Mouse (Mus musculus) c-Kit-positive CD71-negative TER-119-negative erythroid progenitor cells, embryonic 14.5 days (primary cell): ENCODE results near the gene Bola3.

ENCODE experiments used
- DNase-seq: peaks from one replicate; pipeline ENCODE4 v3.0.0-alpha.2; 2013; ENCODE audit warnings: low read depth

Gene Bola3

DNA sequence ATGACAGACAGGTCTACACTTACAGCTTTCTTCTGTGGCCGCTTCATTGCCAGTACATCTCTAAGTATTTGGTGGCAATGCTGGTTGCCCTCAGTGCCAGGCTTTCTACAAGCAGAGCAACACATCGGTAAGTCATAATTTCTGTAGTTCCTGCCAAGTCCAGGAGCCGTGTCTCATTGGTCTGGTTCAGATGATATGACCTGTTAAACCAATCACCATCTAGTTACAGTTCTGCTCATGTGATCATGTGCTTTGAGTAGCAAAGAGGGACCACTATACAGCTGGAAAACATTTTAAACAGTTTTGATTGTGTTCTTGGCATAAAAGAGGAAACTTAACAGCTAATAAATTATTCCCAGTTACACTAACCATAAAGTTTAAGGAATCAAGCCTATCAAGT, 1.0 kb upstream of the Bola3 start:
- no peak for DNase-seq

DNA sequence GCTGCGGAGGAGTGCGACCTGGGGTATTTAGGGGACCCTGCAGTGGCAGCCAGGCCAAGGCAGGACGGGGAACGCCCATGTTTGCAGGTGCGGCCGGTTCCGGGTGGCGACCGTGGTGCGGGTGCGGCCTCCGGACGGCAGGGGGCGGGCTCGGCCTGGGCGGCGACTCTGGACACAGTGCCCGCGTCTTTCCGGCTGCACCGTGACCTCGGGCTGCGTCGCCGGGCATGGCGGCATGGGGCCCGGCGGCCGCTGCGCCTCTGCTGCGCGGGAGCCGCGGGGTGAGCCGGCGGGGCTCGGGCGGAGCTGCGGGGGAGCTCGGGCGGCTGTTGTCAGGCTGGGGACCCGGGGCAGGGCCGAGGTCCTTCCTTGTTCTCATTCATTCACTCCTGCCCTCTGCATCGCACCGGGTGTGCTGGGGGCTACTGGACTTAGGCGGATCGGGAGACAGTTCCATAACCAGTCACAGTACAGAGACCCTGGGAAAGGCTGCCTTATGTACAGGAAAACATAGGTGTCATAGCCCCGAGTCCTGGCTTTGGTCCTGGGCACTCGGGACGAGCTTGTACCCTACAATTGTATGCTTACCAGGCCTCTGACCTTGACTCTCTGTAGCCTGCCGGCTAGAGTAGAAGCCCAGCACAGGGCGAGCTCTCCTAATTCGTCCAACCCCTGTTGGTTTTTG, 469 bp downstream of the Bola3 start:
- DNase-seq = peak; percentile 77

DNA sequence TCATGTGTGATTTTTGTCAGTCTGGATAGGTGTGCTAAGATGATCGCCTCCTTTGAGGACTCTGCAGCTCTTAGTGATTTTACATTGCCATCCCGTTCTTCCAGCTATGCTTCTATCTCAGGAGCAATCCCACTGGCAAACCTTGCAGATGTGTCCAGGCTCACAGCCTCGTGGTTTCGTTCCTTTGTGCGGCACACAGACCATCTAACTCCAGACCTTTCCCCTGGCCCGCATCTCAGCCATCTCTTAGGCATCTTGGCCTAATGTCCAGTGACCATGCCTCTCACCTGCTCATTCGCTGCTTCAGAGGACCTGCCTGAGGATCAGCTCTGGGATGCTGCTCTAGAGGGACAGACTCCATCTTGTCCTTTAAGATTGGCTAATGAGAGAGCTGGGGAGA, 1.2 kb downstream of the Bola3 start:
- no peak for DNase-seq

DNA sequence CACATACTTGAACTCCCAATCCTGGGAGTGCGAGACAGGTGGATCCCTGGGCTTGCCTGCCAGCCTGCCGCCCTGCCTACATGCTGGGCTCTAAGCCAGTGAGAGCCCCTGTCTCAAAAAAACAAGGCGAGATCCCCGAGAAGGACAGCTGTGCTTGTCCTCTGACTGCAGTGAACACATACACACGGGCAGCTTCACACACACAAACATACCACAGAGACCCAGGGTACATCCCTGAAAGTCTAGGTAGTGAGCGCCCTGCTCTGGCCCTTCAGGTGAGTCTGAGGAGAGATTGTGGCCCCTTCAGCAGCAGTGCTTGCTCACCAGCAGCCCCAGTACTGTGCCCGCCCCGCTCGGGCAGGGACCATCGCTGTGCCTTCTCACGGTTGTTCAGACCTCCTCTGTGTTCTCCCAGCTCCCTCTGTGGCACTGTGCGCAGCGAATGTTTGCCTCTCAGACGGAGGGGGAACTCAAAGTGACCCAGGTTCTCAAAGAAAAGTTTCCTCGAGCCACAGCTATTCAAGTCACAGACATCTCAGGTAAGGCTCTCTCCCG, 2.0 kb downstream of the Bola3 start:
- DNase-seq = no peak

DNA sequence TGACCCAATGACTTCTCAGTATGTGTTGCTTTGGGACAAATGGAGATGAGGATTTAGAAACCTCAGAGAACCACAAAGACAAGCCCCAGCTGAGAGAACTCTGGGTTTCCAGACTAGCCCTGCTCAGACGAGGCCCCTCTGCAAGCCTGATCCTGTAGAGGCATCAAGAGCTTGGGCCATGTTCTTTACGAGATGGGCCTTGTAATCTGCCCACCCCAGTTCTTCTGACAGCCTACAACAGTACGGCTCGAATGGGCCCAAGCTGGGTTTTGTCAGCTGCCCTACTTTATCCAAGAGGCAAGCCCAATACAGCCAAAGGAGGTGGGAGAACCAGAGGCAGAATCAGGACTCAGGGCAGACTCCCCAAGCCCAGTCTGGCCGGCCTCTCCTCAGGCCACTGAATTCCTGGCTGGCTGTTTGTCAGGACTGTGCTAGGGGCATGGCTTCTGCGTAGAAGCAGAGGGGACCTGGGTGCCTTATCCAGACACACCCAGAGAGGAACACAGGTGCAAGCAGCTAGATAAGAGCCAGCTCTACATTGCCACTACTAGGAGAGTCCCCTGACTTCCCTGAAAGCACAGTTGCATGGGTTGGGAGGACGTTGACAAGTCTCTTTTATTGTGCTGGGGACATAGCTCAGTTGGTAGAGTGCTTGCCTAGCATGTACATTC, 2.7 kb downstream of the Bola3 start:
- peak; percentile 47 for DNase-seq

DNA sequence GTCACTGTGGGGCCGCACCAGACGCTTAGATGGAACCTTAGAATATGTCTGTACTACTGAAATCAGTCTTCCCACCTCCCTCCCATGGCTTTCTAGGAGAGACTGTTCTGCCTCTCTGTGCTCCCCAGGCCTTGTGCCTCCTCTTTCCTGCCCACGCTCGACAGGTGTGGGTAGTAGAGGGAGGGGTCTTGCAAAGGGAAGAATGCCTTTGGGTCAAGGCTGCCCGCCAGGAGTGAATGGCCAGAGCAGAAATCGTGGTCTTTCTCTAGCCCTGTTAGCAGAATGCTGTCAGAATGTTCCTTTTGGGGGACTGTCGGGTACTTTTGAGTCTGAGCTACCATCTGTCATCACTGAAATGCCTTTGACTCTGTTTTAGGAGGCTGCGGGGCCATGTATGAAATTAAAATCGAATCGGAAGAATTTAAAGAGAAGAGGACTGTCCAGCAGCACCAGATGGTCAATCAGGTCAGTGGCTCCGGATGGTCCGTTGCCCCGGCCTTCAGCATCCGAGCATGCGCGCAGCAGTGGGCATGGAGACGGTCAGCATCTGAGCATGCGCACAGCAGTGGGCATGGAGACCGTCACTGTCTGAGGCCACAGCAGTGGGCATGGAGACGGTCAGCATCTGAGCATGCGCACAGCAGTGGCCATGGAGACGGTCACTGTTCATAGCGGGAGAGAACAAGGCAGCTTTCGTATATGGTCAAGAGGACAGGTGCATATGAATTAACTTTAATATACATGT, 3.9 kb downstream of the Bola3 start:
- DNase-seq = no peak

DNA sequence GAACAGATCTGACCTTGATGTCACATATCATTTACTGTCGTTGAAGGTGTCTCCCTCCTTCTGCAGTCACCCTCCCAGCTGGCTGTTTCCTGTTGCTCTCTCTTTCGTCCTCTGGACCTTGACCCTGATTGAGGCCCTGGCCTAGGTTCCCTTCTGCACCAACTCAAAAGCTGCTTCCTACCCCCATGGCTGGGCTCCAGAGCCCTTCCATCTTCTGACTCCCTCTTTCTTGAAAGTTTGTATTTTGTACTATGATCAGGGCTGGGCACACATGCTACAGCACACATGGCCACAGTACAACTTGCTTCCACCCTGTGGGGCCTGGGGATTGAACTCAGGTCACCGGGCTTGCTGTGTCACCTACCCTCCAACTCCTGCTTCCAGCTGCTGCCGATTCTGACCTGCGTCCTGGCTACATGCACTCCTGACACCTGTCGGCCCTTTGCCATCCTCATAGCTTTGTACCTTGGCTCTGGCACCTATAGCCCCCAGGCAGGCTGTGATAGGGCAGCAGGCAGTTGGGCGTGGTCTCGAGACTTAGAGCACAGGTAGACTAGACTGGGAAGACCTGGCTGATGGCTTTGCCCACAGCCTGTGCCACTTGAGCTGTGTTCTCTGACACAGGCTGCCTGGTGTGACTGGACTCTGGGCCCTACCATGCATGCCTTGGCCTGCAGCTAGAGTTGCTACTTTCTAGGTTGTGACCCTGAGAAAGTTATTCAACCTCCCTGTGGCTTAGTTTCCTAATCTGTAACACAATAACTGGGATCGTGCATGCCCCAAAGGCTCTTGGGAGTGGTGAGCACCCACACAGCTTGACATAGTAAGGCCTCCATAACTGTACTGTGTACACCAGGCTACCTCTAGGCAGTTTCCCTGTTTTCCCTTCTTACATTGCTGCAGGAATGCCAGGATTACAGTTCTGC, 6.2 kb downstream of the Bola3 start:
- no peak for DNase-seq

DNA sequence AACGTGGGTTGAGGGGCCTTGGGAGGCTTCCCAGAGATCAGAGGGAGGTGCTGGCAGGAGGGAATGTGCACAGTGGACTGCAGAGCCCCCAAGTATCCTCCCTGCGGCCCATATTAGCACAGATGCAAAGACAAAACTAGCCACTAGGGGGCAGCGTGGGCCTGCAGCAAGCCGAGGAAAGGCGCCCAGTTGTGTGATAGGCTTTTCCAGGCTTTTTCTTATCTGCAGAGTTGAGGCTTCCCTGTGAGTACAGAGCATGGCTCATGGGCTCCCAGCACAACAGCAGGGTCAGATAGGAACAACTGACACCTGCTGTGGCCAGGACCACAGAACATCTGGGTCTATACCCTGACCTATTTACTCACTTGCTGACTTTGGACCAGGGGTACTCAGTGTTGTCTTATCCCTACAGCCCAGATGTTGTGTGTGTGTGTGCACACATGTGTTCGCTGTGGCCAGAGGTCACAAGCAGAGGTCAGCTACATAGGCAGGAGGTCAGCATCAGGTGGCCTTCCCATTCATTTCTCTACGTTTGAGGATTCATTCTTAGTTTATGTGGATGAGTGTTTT, 7.7 kb downstream of the Bola3 start:
- peak; percentile 63 for DNase-seq

DNA sequence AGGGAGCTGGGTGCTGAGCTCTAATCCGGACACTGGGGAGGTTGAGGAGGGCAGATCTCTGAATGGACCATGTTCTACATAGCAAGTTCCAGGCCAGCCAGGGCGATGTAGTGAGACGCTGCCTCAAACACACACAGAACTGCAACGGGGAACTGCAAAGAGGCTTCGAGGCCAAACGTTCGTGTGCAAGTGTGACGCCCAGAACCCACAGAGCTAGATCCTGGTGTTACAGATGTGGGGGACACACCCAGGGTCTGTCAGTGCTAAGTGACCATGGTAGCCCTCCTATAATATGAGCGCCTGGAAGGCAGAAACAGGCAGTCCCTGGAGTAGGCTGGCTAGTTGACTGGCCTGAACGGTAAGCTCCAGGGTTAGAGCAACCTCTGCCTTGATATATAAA, 8.5 kb downstream of the Bola3 start:
- DNase-seq = no peak

DNA sequence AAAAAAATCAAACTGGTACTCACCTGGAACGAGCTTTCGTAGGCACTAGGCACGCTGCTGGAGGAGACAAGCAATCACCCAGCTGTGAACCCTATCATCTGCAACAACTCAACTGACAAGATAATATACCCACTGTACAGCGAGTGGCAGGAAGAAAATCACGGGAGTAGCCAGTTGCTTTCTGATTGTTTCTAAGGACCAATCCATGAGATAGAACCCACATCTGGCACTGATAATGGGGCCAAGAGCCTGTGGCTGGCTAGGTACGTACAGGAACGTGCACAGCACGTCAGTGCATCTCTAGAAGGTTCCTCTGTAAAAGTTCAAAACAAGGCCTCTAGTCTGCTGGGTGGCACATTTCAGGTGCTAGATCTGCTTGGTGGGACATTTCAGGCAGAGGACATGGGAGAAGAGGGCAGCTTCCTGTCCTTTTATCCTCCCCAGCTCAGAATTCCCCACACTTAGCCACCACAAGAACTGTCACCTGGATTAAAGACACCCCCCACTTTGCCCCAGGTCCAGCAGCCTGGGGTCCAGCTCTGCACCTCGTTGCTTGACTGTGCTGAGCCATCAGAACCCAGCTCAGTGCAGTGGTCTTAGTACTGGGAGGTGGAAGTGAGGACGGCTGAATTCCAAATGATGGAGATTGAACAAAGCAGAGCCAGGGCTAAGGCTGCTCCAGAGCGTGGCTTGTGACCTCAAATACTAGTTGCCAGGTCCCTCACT, 12.7 kb downstream of the Bola3 start:
- no peak for DNase-seq

DNA sequence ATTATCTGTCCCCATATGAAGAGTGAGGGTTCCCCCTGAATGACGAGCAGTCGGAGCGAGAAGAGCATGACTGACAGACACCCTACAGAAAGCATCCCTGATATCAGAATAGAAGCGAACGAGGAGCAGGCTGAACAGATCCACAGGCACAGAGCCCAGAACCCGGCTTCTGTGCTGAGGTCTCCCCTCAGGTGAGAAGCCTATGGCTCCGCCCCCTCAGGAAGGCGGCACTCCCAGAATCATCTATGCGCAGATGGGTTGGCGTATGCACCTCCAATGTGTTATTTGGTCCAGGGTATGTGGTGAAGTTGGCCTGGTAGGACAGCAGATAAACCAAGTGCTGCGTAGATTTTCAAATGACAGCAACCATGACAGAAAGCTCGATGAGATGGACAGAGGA, 14.1 kb downstream of the Bola3 start:
- no peak for DNase-seq

DNA sequence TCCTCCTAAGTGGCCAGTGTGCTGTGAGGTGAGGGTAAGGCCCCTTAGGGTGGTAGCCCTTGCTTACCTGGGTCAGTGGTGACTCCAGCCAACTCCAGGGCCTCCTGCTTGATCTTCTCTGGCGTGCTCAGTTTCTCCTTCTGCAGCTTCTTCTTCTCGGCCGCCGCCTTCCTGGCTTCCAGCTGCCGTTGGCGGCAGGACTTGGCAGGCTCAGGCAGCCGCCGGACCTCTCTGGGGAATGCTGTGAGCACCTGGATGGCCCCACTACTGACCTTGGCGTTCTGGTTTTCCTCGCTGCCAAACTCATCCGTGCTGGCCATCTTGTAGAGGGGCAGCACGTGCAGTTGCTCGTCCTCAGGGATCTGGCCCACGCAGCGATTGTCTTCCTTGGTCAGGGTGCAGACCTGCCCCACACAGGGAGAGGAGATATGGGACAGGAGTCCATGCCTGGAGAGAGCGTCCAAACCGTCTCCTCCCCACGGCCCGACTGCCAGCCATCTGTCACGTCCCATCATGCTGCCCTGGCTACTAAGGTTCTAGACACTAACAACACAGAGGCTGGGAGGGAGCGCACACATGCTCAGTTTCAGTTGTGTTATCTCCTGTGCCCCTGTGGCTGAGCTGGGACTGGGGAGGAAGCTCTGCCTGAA, 21.5 kb downstream of the Bola3 start:
- DNase-seq = no peak

DNA sequence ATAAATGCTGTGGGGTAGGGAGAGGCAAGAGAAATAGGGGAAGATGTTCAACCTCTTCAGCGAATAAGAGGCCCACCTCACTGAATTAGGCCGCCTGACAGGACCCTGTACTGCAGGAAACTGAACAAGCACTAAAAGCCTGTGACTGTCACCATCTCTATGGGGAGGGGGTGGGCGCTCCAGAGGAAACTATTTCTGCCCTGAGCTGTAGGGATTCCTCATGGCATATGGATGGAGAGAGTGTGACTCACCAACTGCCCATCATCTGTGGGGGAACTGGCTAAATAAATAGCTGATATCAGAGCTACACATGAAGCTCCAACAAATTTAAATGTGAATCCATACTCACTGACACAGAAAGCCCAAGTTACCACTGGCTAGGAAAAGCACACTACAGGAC, 22.4 kb downstream of the Bola3 start:
- DNase-seq = no peak

DNA sequence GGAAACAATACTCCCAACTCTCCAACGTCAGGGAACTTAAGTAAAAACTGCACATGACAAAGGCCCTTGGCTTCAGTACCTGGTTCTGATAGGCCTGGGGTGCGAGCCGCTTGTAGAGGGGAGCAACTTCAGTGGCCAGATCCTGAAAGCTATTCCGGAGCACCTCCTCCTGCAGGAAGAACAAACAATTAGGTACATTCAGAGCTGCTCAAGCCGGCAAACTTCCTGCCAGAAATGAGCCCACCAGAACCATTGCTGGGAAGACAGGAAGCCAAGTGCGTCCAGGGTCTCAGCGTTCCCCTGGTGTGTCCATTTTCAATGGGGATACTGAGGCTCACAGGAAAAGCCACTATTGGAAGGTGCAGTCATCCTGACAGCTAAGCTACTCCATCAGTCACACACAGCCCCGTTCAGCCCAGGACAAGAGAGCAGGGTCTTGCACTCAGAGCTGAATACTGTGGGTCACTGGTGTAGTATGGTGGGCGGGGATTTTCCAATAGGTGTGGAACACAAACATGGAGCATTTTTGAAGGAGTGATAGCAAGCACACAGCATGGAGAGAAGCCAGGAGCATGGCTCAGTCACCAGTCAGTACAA, 24.9 kb downstream of the Bola3 start:
- DNase-seq = no peak

DNA sequence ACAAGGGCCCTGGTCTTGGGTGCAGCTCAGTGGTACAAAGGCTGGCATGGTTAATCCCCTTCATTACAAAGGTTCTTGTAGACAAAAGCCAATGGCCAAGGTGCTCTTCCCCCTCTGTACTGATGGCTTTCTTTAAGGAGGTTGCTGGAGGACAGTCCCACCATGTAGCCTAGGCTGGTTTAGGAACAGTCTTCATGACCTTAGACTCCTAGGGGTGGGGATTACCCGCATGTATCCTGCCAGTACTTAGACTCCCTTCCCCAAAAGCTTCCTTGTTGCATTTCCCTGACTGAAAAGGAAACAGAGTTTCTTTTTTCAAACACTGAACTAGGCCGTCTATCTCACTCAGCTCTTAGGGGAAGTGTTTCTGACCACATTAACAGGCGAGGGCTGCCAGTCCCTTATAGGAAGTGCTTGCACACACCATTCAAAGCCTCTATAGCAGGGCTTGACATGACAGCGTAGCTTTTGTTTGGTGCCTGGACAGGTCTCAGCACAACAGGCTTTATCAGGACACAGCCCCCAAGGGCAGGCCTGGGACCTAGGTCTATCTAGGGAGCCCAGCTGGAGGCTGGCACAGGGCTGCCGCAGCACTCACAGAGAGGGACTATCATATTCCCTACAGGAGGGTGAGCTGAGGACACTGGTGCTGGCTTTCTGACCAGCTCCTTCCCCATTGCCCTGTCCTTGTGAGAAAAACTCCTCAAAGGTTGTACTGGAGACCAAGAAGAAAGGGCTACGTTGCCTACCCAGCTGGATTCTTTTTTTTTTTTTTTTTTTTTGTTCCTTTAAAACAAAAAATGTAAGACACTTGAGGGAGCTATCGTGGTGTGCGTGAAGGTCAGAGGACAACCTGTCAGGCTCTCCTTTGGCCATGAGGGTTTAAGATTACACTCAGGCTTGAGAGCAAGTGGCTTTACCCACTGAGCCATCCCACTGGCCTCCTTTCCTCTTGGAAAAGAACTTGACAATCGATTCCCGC, 32.9 kb downstream of the Bola3 start:
- DNase-seq = peak; percentile 36

DNA sequence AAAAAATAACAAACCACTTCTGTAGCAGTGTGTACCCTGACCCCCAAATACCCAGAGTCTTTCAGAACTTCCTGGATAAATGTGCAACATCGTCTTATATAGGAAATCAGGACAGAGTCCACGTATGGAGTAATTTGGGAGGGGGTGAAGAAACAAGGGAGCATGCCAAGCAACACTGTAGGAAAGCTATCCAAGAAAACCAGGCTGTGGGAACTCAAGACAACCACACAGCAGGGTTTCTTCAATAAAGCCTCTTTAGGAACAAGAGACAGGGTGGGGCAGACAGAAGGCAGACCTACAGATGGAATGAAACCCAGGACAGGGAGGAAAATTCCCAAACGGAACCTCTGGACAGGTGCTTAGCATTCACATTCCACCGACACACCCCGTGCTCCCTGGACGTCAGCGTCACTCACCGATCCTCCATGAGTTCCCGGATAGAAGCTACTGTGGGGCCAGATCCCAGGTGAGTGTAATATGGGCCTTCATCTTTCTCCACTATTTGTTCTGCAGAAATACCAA, 36.7 kb downstream of the Bola3 start:
- DNase-seq = no peak

DNA sequence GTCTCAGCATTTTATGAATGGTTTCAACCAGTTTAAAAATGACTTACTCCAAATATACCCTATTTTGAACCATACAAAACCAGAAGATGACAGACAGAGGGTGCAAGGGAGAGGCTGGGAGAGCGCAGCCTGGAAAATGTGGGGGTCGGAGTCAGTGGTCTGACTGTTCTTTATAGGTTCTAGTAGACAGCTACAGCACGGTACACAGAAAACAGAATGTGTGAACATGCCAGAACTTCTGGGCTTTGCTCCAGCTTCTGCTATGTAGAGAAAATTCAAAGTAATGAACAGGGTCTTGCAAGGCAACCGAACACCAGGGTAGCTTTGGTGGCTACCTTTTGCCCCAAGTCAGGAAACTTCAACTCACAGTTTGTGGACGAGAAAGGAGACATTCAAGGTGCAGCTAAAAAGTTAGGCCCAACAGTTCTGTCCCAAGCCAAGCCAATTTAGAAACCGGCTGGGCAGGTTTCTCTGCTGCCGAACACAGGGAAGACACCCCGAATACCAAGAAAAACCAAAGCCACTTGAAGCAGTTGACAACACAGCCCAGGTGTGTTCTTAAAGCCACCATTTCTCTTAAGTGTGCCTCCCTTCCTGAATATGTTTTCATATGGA, 43.3 kb downstream of the Bola3 start:
- DNase-seq = no peak

DNA sequence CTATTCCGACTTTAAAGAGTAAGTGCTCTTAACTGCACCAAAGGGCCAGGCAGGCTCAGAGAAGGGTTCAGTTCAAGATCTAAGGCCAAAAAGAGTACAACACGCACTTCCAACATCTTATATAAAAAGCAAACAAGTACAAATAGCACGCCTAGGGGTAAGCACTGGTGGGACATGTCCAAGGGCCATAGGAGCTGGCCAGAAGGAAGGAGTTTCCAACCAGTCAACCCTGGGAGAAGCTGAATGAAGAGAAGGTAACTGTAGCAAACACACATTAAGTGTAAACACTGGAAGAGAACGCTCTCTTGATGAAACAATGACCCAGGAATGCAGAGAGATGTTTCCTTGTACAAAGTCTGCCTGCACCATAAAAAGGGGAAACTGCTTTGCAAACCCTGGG, 45.2 kb downstream of the Bola3 start:
- DNase-seq = no peak
